Mouse (Mus musculus) heart, postnatal 25 days (tissue): Measurements from ENCODE around the gene Pdxp. TPM values are rescaled to one million over a fixed set of nuclear protein-coding genes. Genes with fewer than 3 reads are reported as not detected.

Experiments
- DNase-seq: peaks from one replicate; pipeline ENCODE4 v3.0.0; 2022; ENCODE audit warnings: low spot score
- intact Hi-C: fragments of 180-260 bp; cut with DNase I; formaldehyde crosslinking; loops from one replicate; pipeline ENCODE4 v1.15.1; 2025
- microRNA-seq: library from miRNA; unstranded; fragments of <30 nt; microRNA quantifications from one replicate; pipeline ENCODE4 v1.2.0, GENCODE M21; 2022
- total RNA-seq, 2 experiments: library from RNA; stranded (reverse); gene quantifications; 2 replicates each; pipeline ENCODE4 v1.2.3; 2021

The Pdxp gene
- total RNA-seq, 2 experiments from 2014 or later: 0.75 to 1.4 TPM

GRCm38 (mm10) chr15:78956351-78956750, 42.6 kb downstream of the Pdxp start:
- no peak for DNase-seq
- intact Hi-C loops: no loop called here

GRCm38 (mm10) chr15:78957021-78957420, 43.3 kb downstream of the Pdxp start:
- intact Hi-C loops: no loop called here
- no peak for DNase-seq

- intact Hi-C loops: no loop called here
Observed at GRCm38 (mm10) chr15:78959537-78959936, 45.8 kb downstream of the Pdxp start.

GRCm38 (mm10) chr15:78960088-78960487, 46.4 kb downstream of the Pdxp start:
- intact Hi-C loops: no loop called here
- peak; percentile 61 for DNase-seq

More at GRCm38 (mm10) chr15:78959537-78959936, 45.8 kb downstream of the Pdxp start:
- no peak for DNase-seq

- DNase-seq: peak; percentile 48
- intact Hi-C loops: loop anchor here (1.0 kb wide), 1 partner anchor 47 kb away; no protein-coding TSS in a partner anchor
Observed at GRCm38 (mm10) chr15:78962885-78963284, 49.2 kb downstream of the Pdxp start.

Small RNA genes within 50 kb of the gene (microRNA-seq; reads per million reads assigned to microRNA genes)
- not detected for gene Mir6955

Other genes with a start within 250 kb of the Pdxp start
- 1 to 10 TPM; 1.4 to 2.5 TPM for gene Elfn2, start 195.1 kb upstream of the Pdxp start, total RNA-seq
- 10 to 100 TPM; 11.6 to 13.2 TPM for gene Mfng, start 140.4 kb upstream of the Pdxp start, total RNA-seq
- gene Card10, start 110.9 kb upstream of the Pdxp start, total RNA-seq: 10 to 100 TPM; 14.8 to 18.3 TPM
- 10 to 100 TPM; 34.1 to 41.0 TPM for gene Cdc42ep1, start 71.3 kb upstream of the Pdxp start, total RNA-seq
- gene Lgals2, start 58.4 kb upstream of the Pdxp start, total RNA-seq: under 1 TPM; 0.62 to 0.64 TPM
- gene Gga1, start 36.7 kb upstream of the Pdxp start, total RNA-seq: 10 to 100 TPM; 41.6 to 43.8 TPM
- gene Gm49510, start 14.3 kb upstream of the Pdxp start, total RNA-seq: under 1 TPM in 1 of 2 experiments, not detected in 1; 0.18 TPM
- gene Sh3bp1, start 14.2 kb upstream of the Pdxp start, total RNA-seq: 1 to 10 TPM; 4.1 to 4.8 TPM
- 100 to 1,000 TPM; 188 to 192 TPM for gene Lgals1, start 12.8 kb downstream of the Pdxp start, total RNA-seq
- 10 to 100 TPM; 15.6 to 16.9 TPM for gene Nol12, start 21.0 kb downstream of the Pdxp start, total RNA-seq
- gene Triobp, start 33.8 kb downstream of the Pdxp start, total RNA-seq: 10 to 100 TPM; 36.0 to 39.8 TPM
- 10 to 100 TPM; 95.9 to 98.4 TPM for gene H1f0, start 114.5 kb downstream of the Pdxp start, total RNA-seq
- gene Galr3, start 128.0 kb downstream of the Pdxp start, total RNA-seq: not detected
- 1 to 10 TPM; 7.4 to 7.5 TPM for gene Ankrd54, start 149.0 kb downstream of the Pdxp start, total RNA-seq
- 10 to 100 TPM; 68.9 to 71.5 TPM for gene Eif3l, start 161.3 kb downstream of the Pdxp start, total RNA-seq
- 10 to 100 TPM; 51.9 to 57.7 TPM for gene Micall1, start 195.0 kb downstream of the Pdxp start, total RNA-seq
- gene Polr2f, start 227.1 kb downstream of the Pdxp start, total RNA-seq: 100 to 1,000 TPM; 132 TPM
- 1 to 10 TPM; 1.6 to 1.7 TPM for gene 1700088E04Rik, start 227.3 kb downstream of the Pdxp start, total RNA-seq